Mouse (Mus musculus) kidney, embryonic 16.5 days (tissue): ENCODE measurements around the gene Sept8. TPM values are rescaled to one million over a fixed set of nuclear protein-coding genes. Genes with fewer than 3 reads are reported as not detected.

Source experiments
- ATAC-seq: fragments of 200-750 bp; cut with Nextera tagmentation; 2 replicates; pipeline ENCODE4 v1.8.0; 2017; ENCODE audit warnings: moderate TSS enrichment; ENCODE audit not compliant: low FRiP score, low TSS enrichment
- H3K27ac ChIP-seq: fragments of 300-500 bp; sonication (generic); 2 replicates; pipeline ENCODE4 v1.5.1; 2014; ENCODE audit warnings: low read length
- H3K27me3 ChIP-seq: fragments of 300-500 bp; sonication (generic); 2 replicates; pipeline ENCODE4 v1.6.1; 2014; ENCODE audit warnings: low read length, control low read depth, mixed read lengths; ENCODE audit not compliant: insufficient read depth
- H3K36me3 ChIP-seq: fragments of 300-500 bp; sonication (generic); 2 replicates; pipeline ENCODE4 v1.6.1; 2014; ENCODE audit warnings: low read length, control low read depth, mixed read lengths; ENCODE audit not compliant: insufficient read depth
- H3K4me1 ChIP-seq: fragments of 300-500 bp; sonication (generic); 2 replicates; pipeline ENCODE4 v1.6.1; 2014; ENCODE audit warnings: low read length, control low read depth, mixed read lengths; ENCODE audit not compliant: insufficient read depth
- H3K4me2 ChIP-seq: fragments of 300-500 bp; sonication (generic); replicated peaks from 2 replicates; pipeline ENCODE4 v1.6.1; 2014; ENCODE audit warnings: low read depth, low read length
- H3K4me3 ChIP-seq: fragments of 300-500 bp; sonication (generic); 2 replicates; pipeline ENCODE4 v1.5.1; 2014; ENCODE audit warnings: mild to moderate bottlenecking, low read length
- H3K9ac ChIP-seq: fragments of 300-500 bp; sonication (generic); replicated peaks from 2 replicates; pipeline ENCODE4 v1.6.1; 2014; ENCODE audit warnings: low read length
- H3K9me3 ChIP-seq: fragments of 300-500 bp; sonication (generic); 2 replicates; pipeline ENCODE4 v1.6.1; 2016; ENCODE audit warnings: low read length, control low read depth
- WGBS: fragments of 180-500 bp; shearing (Covaris S2); extraction: QIAGEN DNeasy Blood & Tissue Kit; methylation state at CpG from one replicate; pipeline ENCODE4 v1.1.7; 2014; 5-methylcytosine and 5-hydroxymethylcytosine counted together
- polyA plus RNA-seq: library from polyadenylated mRNA; unstranded; fragments of >200 nt; fragmentation: Nextera tagmentation; extraction: Ambion mirVana; gene quantifications from 2 replicates; pipeline ENCODE4 v1.2.1, GENCODE M21; 2015

Gene Sept8
- polyA plus RNA-seq, 1 experiment from 2014 or later = 25.7 TPM

DNA sequence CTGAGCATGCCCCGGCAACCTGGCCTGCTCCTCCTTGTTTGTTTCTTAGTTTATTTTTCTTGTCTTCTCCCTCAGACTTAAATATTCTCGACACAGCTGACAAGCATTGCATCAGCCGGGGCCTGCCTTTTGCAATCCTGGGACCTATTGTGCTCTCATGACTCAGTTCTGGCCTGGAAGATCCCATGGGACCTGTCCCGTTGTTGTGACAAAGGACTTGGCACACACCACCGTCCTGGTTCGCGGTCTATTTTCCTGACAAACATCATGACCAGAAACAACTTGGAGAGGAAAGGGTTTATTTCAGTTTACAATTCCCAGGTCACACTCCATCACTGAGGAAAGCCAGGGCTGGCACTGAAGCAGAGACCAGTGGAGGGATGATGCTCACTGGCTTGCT, 10.9 kb upstream of the Sept8 start:
- no peaks in the 10 kb centered on the region for H3K36me3 ChIP-seq
- H3K27me3 ChIP-seq = no peaks in the 10 kb centered on the region
- WGBS = 71% methylated on average over 7 of the region's 7 CpGs
- ATAC-seq = no peak
- no peak overlapping the region for H3K9ac ChIP-seq
- no peak overlapping the region for H3K4me3 ChIP-seq
- no peak overlapping the region for H3K4me2 ChIP-seq
- H3K9me3 ChIP-seq = no peaks in the 10 kb centered on the region
- no peaks in the 10 kb centered on the region for H3K4me1 ChIP-seq
- no peak overlapping the region for H3K27ac ChIP-seq

GRCm38 (mm10) chr11:53508591-53508990, 10.5 kb upstream of the Sept8 start:
- Histone ChIP-seq H3K4me1 (no peaks in the 10 kb centered on the region), H3K9me3 (no peaks in the 10 kb centered on the region), H3K27me3 (no peaks in the 10 kb centered on the region), H3K27ac (no peak overlapping the region), H3K36me3 (no peaks in the 10 kb centered on the region), H3K4me2 (no peak overlapping the region), H3K9ac (no peak overlapping the region), H3K4me3 (no peak overlapping the region)
- WGBS = 63% methylated on average over 3 of the region's 3 CpGs
- ATAC-seq = no peak

- H3K27me3 ChIP-seq = no peaks in the 10 kb centered on the region
- no peak overlapping the region for H3K4me2 ChIP-seq
- H3K4me1 ChIP-seq = no peaks in the 10 kb centered on the region
- H3K9ac ChIP-seq = no peak overlapping the region
- no peak overlapping the region for H3K27ac ChIP-seq
- no peak for ATAC-seq
- WGBS = 46% methylated on average over 5 of the region's 5 CpGs
- H3K36me3 ChIP-seq = no peaks in the 10 kb centered on the region
- no peaks in the 10 kb centered on the region for H3K9me3 ChIP-seq
- no peak overlapping the region for H3K4me3 ChIP-seq
These were observed 8.7 kb upstream of the Sept8 start for GRCm38 (mm10) chr11:53510351-53510750.

GRCm38 (mm10) chr11:53516775-53517627, 2.1 kb upstream of the Sept8 start:
- ATAC-seq = no peak
- 0 out of 2 replicates have a peak overlapping the region, but pooled peaks have one; percentile 2 for H3K9ac ChIP-seq
- H3K4me1 ChIP-seq = peaks cover 11% of the 10 kb centered on the region
- H3K9me3 ChIP-seq = no peaks in the 10 kb centered on the region
- H3K4me3 ChIP-seq = no peak overlapping the region
- 39% methylated on average over 8 of the region's 8 CpGs for WGBS
- no peak overlapping the region for H3K4me2 ChIP-seq
- H3K36me3 ChIP-seq = no peaks in the 10 kb centered on the region
- H3K27me3 ChIP-seq = no peaks in the 10 kb centered on the region
- H3K27ac ChIP-seq = no peak overlapping the region

DNA sequence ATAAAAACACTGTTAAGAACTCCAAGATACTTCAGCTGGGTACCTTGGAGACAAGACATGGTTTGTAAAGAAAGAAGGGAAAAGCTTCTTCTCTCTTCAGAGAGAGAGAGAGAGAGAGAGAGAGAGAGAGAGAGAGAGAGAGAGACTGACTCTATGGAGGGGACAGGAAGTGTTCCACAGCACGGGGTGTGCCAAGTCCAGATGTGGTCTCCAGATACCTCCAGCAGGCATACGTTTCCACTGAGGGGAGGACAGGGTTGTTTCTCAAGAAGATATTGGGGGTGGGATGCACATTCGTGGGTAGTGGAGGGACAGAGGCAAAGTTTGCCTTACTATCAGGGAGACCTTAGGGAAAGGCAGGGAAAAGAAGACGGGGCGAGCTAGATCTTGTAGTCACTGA, 298 bp upstream of the Sept8 start:
- 51% methylated on average over 5 of the region's 5 CpGs for WGBS
- Histone ChIP-seq H3K4me3 (peak overlapping the region; percentile 75; the same call in 1 of the 2 replicates), H3K4me2 (peak overlapping the region; percentile 67; the same call in 1 of the 2 replicates), H3K27me3 (no peaks in the 10 kb centered on the region), H3K27ac (no peak overlapping the region), H3K4me1 (peaks cover 20% of the 10 kb centered on the region), H3K36me3 (no peaks in the 10 kb centered on the region), H3K9me3 (no peaks in the 10 kb centered on the region), H3K9ac (peak overlapping the region; percentile 85)
- no peak for ATAC-seq

DNA sequence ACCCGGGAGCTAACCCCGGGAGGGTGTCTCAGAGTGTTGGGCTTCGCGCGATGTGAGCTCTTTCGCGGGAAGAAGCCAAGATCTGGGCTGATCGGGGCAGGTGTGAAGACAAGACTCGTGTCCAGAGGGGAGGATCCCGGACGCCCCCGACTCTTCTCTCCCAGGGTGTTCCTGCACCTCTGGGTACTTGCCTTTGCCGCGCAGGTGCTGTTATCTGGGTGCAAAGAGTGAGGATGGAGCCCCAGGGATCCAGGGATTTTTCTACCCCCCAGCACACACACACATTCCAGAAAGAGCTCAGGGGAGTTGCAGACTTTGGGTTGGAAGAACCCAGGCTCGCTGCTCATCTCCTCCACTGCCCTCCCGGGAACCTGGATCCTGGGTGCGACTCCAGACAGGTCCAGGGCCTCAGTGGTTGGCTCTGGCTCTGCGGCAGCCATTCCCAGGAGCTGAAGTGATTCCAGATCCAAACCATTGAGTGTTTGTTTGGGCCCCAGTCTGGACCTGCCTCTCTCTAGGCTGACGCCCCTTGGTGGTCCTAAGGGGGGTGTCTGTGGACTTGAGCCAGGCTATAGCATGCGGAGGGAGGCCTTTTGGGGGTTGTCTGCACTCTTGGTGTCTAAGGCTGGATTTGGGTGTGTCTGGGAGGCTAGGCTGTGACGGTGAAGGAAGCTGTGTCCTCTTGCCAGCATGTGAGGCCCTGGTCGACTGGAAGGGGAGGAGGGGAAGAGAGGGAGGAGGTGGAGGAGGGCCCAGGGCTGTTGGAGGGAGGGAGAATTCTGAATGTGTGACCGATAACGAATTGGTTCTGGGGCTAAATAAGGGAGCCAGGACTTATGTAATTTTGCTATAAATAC, 1.3 kb downstream of the Sept8 start:
- no peaks in the 10 kb centered on the region for H3K27me3 ChIP-seq
- ATAC-seq = peak; percentile 43
- peak overlapping the region; percentile 34 for H3K27ac ChIP-seq
- no peaks in the 10 kb centered on the region for H3K36me3 ChIP-seq
- no peaks in the 10 kb centered on the region for H3K9me3 ChIP-seq
- peak overlapping the region; percentile 67 for H3K4me2 ChIP-seq
- 2% methylated on average over 24 of the region's 24 CpGs for WGBS
- peak overlapping the region; percentile 75 for H3K4me3 ChIP-seq
- H3K9ac ChIP-seq = peak overlapping the region; percentile 85
- H3K4me1 ChIP-seq = peaks cover 25% of the 10 kb centered on the region

- H3K9ac ChIP-seq = no peak overlapping the region
- ATAC-seq = no peak
These were observed 2.2 kb downstream of the Sept8 start for GRCm38 (mm10) chr11:53521120-53521820.

DNA sequence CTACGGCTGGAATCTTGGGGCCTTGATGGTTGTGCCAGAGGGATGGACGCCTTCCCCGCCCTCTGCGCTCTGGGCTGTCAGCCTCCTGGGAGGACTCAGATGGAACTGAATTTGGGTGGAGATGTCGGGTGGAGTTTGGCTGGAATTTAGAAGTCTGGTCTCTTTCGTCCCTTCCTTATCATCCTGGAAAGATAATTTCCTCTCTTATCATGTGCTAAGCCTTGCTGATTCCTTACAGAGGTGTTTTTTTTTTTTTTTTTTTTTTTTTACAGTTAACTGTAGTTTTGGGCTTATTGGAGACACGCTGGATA, 2.7 kb downstream of the Sept8 start:
- H3K27ac ChIP-seq = no peak overlapping the region
- WGBS = 87% methylated on average over 7 of the region's 7 CpGs
- H3K27me3 ChIP-seq = no peaks in the 10 kb centered on the region
- peak overlapping the region; percentile 67; the same call in 1 of the 2 replicates for H3K4me2 ChIP-seq
- no peaks in the 10 kb centered on the region for H3K9me3 ChIP-seq
- ATAC-seq = no peak
- H3K36me3 ChIP-seq = no peaks in the 10 kb centered on the region
- no peak overlapping the region for H3K9ac ChIP-seq
- H3K4me1 ChIP-seq = peaks cover 27% of the 10 kb centered on the region
- no peak overlapping the region for H3K4me3 ChIP-seq

More at GRCm38 (mm10) chr11:53521120-53521820, 2.2 kb downstream of the Sept8 start:
- Histone ChIP-seq H3K9me3 (no peaks in the 10 kb centered on the region), H3K4me3 (peak overlapping the region; percentile 75), H3K36me3 (no peaks in the 10 kb centered on the region), H3K4me1 (peaks cover 27% of the 10 kb centered on the region), H3K4me2 (peak overlapping the region; percentile 67), H3K27me3 (no peaks in the 10 kb centered on the region), H3K27ac (no peak overlapping the region)
- WGBS = 50% methylated on average over 16 of the region's 16 CpGs

GRCm38 (mm10) chr11:53522362-53522761, 3.3 kb downstream of the Sept8 start:
- Histone ChIP-seq H3K9me3 (no peaks in the 10 kb centered on the region), H3K9ac (no peak overlapping the region), H3K4me3 (no peak overlapping the region), H3K36me3 (no peaks in the 10 kb centered on the region), H3K27ac (no peak overlapping the region), H3K27me3 (no peaks in the 10 kb centered on the region), H3K4me1 (peaks cover 27% of the 10 kb centered on the region), H3K4me2 (no peak overlapping the region)
- 95% methylated on average over 3 of the region's 3 CpGs for WGBS
- no peak for ATAC-seq
